Mouse (Mus musculus) neural tube, embryonic 11.5 days (tissue): ENCODE results near the gene Sec24d. TPM values are rescaled to one million over a fixed set of nuclear protein-coding genes. Genes with fewer than 3 reads are reported as not detected.
A peak's percentile ranks its signal among the peaks of the same experiment; 100 is the strongest.
"Not testable (repeated sequence)": the region's sequence is repeated elsewhere in the genome, so short reads cannot be mapped to it uniquely, and the experiment has no call there.

Source experiments
- ATAC-seq: fragments of 200-750 bp; cut with Nextera tagmentation; 2 replicates; pipeline ENCODE4 v1.8.0; 2017; ENCODE audit warnings: moderate number of reproducible peaks, mild to moderate bottlenecking, moderate TSS enrichment, moderate library complexity; ENCODE audit not compliant: insufficient read depth, low FRiP score, low TSS enrichment
- DNase-seq: peaks from one replicate; pipeline ENCODE4 v3.0.0-alpha.2; 2015; ENCODE audit warnings: low spot score
- H3K27ac ChIP-seq: fragments of 300-500 bp; sonication (generic); 2 replicates; pipeline ENCODE4 v1.5.1; 2014; ENCODE audit warnings: low read depth, mild to moderate bottlenecking, low read length
- H3K27me3 ChIP-seq: fragments of 300-500 bp; sonication (generic); 2 replicates; pipeline ENCODE4 v1.6.1; 2014; ENCODE audit warnings: mild to moderate bottlenecking, low read length, mixed read lengths; ENCODE audit not compliant: control insufficient read depth, insufficient read depth
- H3K36me3 ChIP-seq: fragments of 300-500 bp; sonication (generic); 2 replicates; pipeline ENCODE4 v1.6.1; 2014; ENCODE audit warnings: mild to moderate bottlenecking, low read length, moderate library complexity, mixed read lengths; ENCODE audit not compliant: control insufficient read depth, insufficient read depth
- H3K4me1 ChIP-seq: fragments of 300-500 bp; sonication (generic); 2 replicates; pipeline ENCODE4 v1.6.1; 2014; ENCODE audit warnings: low read length, mixed read lengths; ENCODE audit not compliant: control insufficient read depth, insufficient read depth
- H3K4me2 ChIP-seq: fragments of 300-500 bp; sonication (generic); 2 replicates; pipeline ENCODE4 v1.6.1; 2014; ENCODE audit warnings: low read depth, mild to moderate bottlenecking, moderate library complexity
- H3K4me3 ChIP-seq: fragments of 300-500 bp; sonication (generic); 2 replicates; pipeline ENCODE4 v1.5.1; 2014; ENCODE audit warnings: low read depth, low read length
- H3K9ac ChIP-seq: fragments of 300-500 bp; sonication (generic); 2 replicates; pipeline ENCODE4 v1.6.1; 2014; ENCODE audit warnings: mild to moderate bottlenecking, low read length
- H3K9me3 ChIP-seq: fragments of 300-500 bp; sonication (generic); 2 replicates; pipeline ENCODE4 v1.6.1; 2016; ENCODE audit warnings: low read length; ENCODE audit not compliant: control insufficient read depth
- WGBS: fragments of 180-500 bp; shearing (Covaris S2); extraction: QIAGEN DNeasy Blood & Tissue Kit; methylation state at CpG from one replicate; pipeline ENCODE4 v1.1.7; 2014; 5-methylcytosine and 5-hydroxymethylcytosine counted together
- polyA plus RNA-seq: library from polyadenylated mRNA; unstranded; fragments of >200 nt; fragmentation: Nextera tagmentation; extraction: Ambion mirVana; gene quantifications from 2 replicates; pipeline ENCODE4 v1.2.1, GENCODE M21; 2014

Sec24d gene
- polyA plus RNA-seq, 1 experiment from 2014 or later = 28.6 TPM

- no peak for ATAC-seq
- no peak overlapping the region for H3K27ac ChIP-seq
- no peak overlapping the region for H3K4me3 ChIP-seq
- DNase-seq = no peak
- H3K4me2 ChIP-seq = no peak overlapping the region
- no peaks in the 10 kb centered on the region for H3K36me3 ChIP-seq
- 88% methylated on average over 9 of the region's 9 CpGs for WGBS
- no peaks in the 10 kb centered on the region for H3K27me3 ChIP-seq
- H3K4me1 ChIP-seq = no peaks in the 10 kb centered on the region
- no peaks in the 10 kb centered on the region for H3K9me3 ChIP-seq
- no peak overlapping the region for H3K9ac ChIP-seq
Measured at GRCm38 (mm10) chr3:123354388-123354787, 87.1 kb downstream of the Sec24d start.

GRCm38 (mm10) chr3:123356377-123356991 lies 89.2 kb downstream of the Sec24d start:
- Histone ChIP-seq H3K9me3 (no peaks in the 10 kb centered on the region), H3K4me1 (no peaks in the 10 kb centered on the region), H3K4me2 (no peak overlapping the region), H3K9ac (no peak overlapping the region), H3K27ac (no peak overlapping the region), H3K4me3 (no peak overlapping the region), H3K36me3 (no peaks in the 10 kb centered on the region), H3K27me3 (no peaks in the 10 kb centered on the region)
- whole genome bisulfite sequencing = 78% methylated on average over 4 of the region's 4 CpGs
- ATAC-seq = no peak
- DNase-seq = no peak

- not testable (repeated sequence) for H3K27me3 ChIP-seq, H3K9me3 ChIP-seq, H3K4me1 ChIP-seq, H3K4me2 ChIP-seq, H3K4me3 ChIP-seq, H3K27ac ChIP-seq, H3K36me3 ChIP-seq, ATAC-seq, H3K9ac ChIP-seq, DNase-seq
- 94% methylated on average over 2 of the region's 2 CpGs for WGBS
Measured at GRCm38 (mm10) chr3:123366820-123367219, 99.6 kb downstream of the Sec24d start.

DNA sequence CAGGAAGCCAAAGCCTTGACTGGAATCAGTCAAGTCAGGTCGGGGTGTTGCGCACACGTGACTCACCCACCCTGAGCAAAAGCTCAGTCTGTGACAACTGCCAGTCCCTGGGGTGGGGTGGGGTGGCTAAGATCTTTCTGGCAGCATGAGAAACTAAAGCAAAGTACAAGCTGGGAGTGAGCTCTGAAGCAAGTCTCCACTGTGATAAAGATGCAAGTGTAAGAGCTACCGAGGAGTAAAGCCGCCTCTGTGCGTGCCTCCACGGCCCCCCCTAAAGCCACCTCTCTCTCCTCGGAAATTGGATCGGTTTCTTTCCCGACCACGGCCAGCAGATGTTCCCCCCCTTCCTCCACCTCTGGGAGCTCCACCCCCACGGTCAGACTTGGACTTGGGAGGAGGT lies 101.9 kb downstream of the Sec24d start:
- ATAC-seq = no peak
- Histone ChIP-seq H3K36me3 (peaks cover 2% of the 10 kb centered on the region; the same call in 1 of the 2 replicates), H3K9me3 (no peaks in the 10 kb centered on the region)

GRCm38 (mm10) chr3:123370927-123371326 lies 103.7 kb downstream of the Sec24d start:
- Histone ChIP-seq H3K9me3 (no peaks in the 10 kb centered on the region), H3K4me3 (no peak overlapping the region), H3K27ac (no peak overlapping the region), H3K27me3 (no peaks in the 10 kb centered on the region), H3K4me1 (no peaks in the 10 kb centered on the region), H3K36me3 (peaks cover 2% of the 10 kb centered on the region; the same call in 1 of the 2 replicates), H3K9ac (no peak overlapping the region), H3K4me2 (no peak overlapping the region)
- DNase-seq (no peak), ATAC-seq (no peak)
- WGBS = 95% methylated on average over 5 of the region's 5 CpGs

More for the DNA sequence above, 101.9 kb downstream of the Sec24d start:
- Histone ChIP-seq H3K4me3 (no peak overlapping the region), H3K9ac (no peak overlapping the region), H3K4me1 (no peaks in the 10 kb centered on the region), H3K27me3 (no peaks in the 10 kb centered on the region), H3K4me2 (no peak overlapping the region), H3K27ac (no peak overlapping the region)
- DNase-seq = no peak
- WGBS = 92% methylated on average over 12 of the region's 12 CpGs

DNA sequence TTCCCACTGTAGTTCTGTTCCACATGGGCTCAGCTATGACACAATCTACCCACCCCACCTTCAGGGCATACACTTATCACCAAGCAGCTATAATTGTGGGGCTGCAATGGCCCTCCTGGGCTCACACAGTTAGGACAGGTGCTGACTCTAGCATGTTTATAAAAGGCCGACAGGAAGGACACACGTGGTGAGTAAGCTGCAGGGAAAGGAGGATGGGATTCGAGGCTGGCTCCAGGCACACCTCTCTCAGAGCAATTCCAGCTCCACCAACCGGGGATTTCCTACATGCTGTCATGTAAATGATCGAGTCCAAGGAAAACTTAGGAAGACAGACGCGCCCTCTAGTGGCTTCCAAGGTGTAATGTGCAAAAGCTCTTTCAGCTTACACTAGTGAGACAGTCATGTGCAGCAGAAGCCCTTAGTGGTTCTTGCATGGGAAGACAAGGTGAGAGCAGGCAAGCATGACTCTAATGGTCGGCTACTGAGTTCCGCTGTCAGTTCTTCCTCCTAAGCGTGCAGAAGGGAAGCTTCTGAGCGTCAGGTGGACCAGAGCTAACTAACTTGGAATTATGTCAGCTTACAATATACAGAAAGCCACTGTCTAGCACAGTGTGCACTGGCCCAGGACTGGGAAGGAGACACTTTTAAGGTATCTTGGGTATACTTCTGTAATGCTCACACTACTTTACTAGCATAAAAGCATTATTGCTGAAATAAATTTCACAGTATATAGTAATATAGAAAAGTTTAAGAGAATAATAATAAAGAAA lies 104.7 kb downstream of the Sec24d start:
- Histone ChIP-seq H3K9ac (no peak overlapping the region), H3K4me3 (no peak overlapping the region), H3K4me1 (no peaks in the 10 kb centered on the region), H3K27ac (no peak overlapping the region), H3K36me3 (peaks cover 2% of the 10 kb centered on the region; the same call in 1 of the 2 replicates), H3K27me3 (no peaks in the 10 kb centered on the region), H3K4me2 (no peak overlapping the region), H3K9me3 (no peaks in the 10 kb centered on the region)
- ATAC-seq (peak; percentile 58), DNase-seq (peak; percentile 66)
- WGBS = 33% methylated on average over 11 of the region's 11 CpGs

DNA sequence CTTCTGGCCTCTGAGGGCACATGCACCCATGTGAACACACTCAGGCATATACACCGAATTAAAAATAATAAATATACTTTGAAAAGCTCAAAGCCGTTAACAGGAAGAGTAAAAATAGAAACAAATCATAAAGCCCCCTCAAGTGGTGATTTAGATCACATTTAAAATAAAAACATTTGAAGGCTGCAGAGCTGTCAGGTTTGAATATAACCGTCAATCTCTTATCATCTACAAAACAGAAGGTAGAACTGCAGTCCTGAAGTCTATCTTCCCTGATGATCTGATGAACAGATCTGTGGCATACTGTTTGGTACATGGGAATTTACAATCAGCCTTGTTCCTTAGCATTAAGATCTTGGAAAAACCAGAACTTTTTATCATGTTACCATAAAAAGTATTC lies 109.3 kb downstream of the Sec24d start:
- H3K4me1 ChIP-seq = no peaks in the 10 kb centered on the region
- DNase-seq = no peak
- no peak overlapping the region for H3K4me2 ChIP-seq
- no peak overlapping the region for H3K27ac ChIP-seq
- no peak overlapping the region for H3K4me3 ChIP-seq
- H3K27me3 ChIP-seq = no peaks in the 10 kb centered on the region
- H3K9me3 ChIP-seq = no peaks in the 10 kb centered on the region
- no peaks in the 10 kb centered on the region for H3K36me3 ChIP-seq
- WGBS = 97% methylated on average over 3 of the region's 3 CpGs
- H3K9ac ChIP-seq = no peak overlapping the region
- ATAC-seq = no peak

DNA sequence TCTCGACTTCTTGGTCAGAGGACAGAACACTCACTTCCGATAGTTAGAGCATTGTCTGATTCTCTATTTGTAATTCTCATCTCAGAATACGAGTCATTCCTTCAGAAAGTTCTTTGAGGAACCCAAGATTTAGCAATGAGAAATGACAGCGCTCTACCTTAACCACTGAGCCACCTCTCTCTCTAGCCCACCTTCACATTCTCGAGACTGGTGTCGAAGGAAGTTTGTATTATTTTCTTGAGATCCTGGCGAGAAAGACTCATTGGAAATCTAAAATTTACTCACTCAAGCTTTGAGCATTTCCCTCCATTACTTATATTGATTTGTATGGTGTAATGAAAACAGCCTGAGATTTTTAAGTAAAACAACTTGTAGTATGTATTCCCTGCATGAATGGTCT lies 117.2 kb downstream of the Sec24d start:
- WGBS = 90% methylated on average over 7 of the region's 7 CpGs

GRCm38 (mm10) chr3:123385118-123385485 lies 117.8 kb downstream of the Sec24d start:
- peak overlapping the region; percentile 59 for H3K4me2 ChIP-seq
- DNase-seq (peak; percentile 12), ATAC-seq (peak; percentile 21; the same call in 1 of the 2 replicates)
- no peak overlapping the region for H3K27ac ChIP-seq
- no peaks in the 10 kb centered on the region for H3K27me3 ChIP-seq
- H3K4me1 ChIP-seq = peaks cover 5% of the 10 kb centered on the region; the same call in 1 of the 2 replicates
- WGBS = 15% methylated on average over 6 of the region's 6 CpGs
- peak overlapping the region; percentile 70 for H3K9ac ChIP-seq
- H3K9me3 ChIP-seq = no peaks in the 10 kb centered on the region
- H3K4me3 ChIP-seq = peak overlapping the region; percentile 52
- no peaks in the 10 kb centered on the region for H3K36me3 ChIP-seq

More for the DNA sequence above, 117.2 kb downstream of the Sec24d start:
- ATAC-seq (no peak), DNase-seq (no peak)
- H3K27ac ChIP-seq = no peak overlapping the region
- H3K9me3 ChIP-seq = no peaks in the 10 kb centered on the region
- peaks cover 5% of the 10 kb centered on the region; the same call in 1 of the 2 replicates for H3K4me1 ChIP-seq
- H3K36me3 ChIP-seq = no peaks in the 10 kb centered on the region
- no peaks in the 10 kb centered on the region for H3K27me3 ChIP-seq
- no peak overlapping the region for H3K9ac ChIP-seq
- H3K4me3 ChIP-seq = no peak overlapping the region
- peak overlapping the region; percentile 59 for H3K4me2 ChIP-seq
